Mouse (Mus musculus) MEL (cell line): ENCODE results near the gene Matn4. TPM values are rescaled to one million over a fixed set of nuclear protein-coding genes. Genes with fewer than 3 reads are reported as not detected.

Experiments
- DNase-seq: peaks from one replicate; pipeline ENCODE4 v3.0.0; 2011; ENCODE audit warnings: low read depth, low spot score
- H3K27ac ChIP-seq: 2 replicates; pipeline ENCODE4 v1.5.1; 2012; ENCODE audit warnings: low read depth, mild to moderate bottlenecking, control low read depth, low read length, moderate library complexity; ENCODE audit not compliant: control insufficient read depth
- H3K27me3 ChIP-seq, 2 experiments: fragments of 150-350 bp in 1 of 2; sonication (generic) in 1 of 2; 2 replicates each; pipeline ENCODE4 v1.6.1; 2012; ENCODE audit warnings: low read length in 2 of 2, mild to moderate bottlenecking in 2 of 2, improper control_type of control experiment in 1 of 2, moderate library complexity in 1 of 2; ENCODE audit not compliant: insufficient read depth in 2 of 2, control insufficient read depth in 1 of 2
- H3K36me3 ChIP-seq, 2 experiments: 2 replicates each; pipeline ENCODE4 v1.6.1; 2012 to 2014; ENCODE audit warnings: low read length in 2 of 2, improper control_type of control experiment in 1 of 2, inconsistent platforms in 1 of 2, mild to moderate bottlenecking in 1 of 2; ENCODE audit not compliant: insufficient read depth in 2 of 2, control insufficient read depth in 1 of 2
- H3K4me1 ChIP-seq, 2 experiments: fragments of 150-350 bp in 1 of 2; sonication (generic) in 1 of 2; 2 replicates each; pipeline ENCODE4 v1.6.1; 2012; ENCODE audit warnings: low read length in 2 of 2, improper control_type of control experiment in 1 of 2, mild to moderate bottlenecking in 1 of 2; ENCODE audit not compliant: insufficient read depth in 2 of 2, control insufficient read depth in 1 of 2
- H3K4me3 ChIP-seq, 2 experiments: fragments of 150-350 bp in 1 of 2; sonication (generic) in 1 of 2; 2 replicates each; pipeline ENCODE4 v1.5.1; 2012; ENCODE audit warnings: low read depth in 2 of 2, low read length in 2 of 2, mild to moderate bottlenecking in 2 of 2, moderate library complexity in 2 of 2, control low read depth in 1 of 2, improper control_type of control experiment in 1 of 2; ENCODE audit not compliant: control insufficient read depth in 1 of 2, insufficient read depth in 1 of 2
- H3K79me2 ChIP-seq: 2 replicates; pipeline ENCODE4 v1.6.1; 2012; ENCODE audit warnings: mild to moderate bottlenecking, low read length, moderate library complexity; ENCODE audit not compliant: control insufficient read depth, poor library complexity, insufficient read depth
- H3K9ac ChIP-seq: 2 replicates; pipeline ENCODE4 v1.6.1; 2012; ENCODE audit warnings: low read depth, mild to moderate bottlenecking, control low read depth, low read length, moderate library complexity; ENCODE audit not compliant: control insufficient read depth, poor library complexity, severe bottlenecking
- H3K9me3 ChIP-seq: fragments of 150-350 bp; sonication (generic); replicated peaks from 2 replicates; pipeline ENCODE4 v1.6.1; 2012; ENCODE audit warnings: mild to moderate bottlenecking, low read length, improper control_type of control experiment, moderate library complexity; ENCODE audit not compliant: insufficient read depth
- CHD1 ChIP-seq: IDR thresholded peaks from 2 replicates; pipeline ENCODE4 v1.6.1; 2012; ENCODE audit warnings: low read depth, mild to moderate bottlenecking, inconsistent platforms, low read length, improper control_type of control experiment
- CHD2 ChIP-seq: IDR thresholded peaks from 2 replicates; pipeline ENCODE4 v1.6.1; 2011; ENCODE audit warnings: low read length, improper control_type of control experiment
- CTCF ChIP-seq, 3 experiments: IDR thresholded peaks in 2 of 3; conservative IDR thresholded peaks in 1 of 3; 2 replicates each; pipeline ENCODE4 v1.5.1; 2011 to 2012; ENCODE audit warnings: low read length in 3 of 3, low read depth in 2 of 3, mild to moderate bottlenecking in 2 of 3, improper control_type of control experiment in 1 of 3, inconsistent platforms in 1 of 3, mixed read lengths in 1 of 3, moderate library complexity in 1 of 3; ENCODE audit not compliant: control insufficient read depth in 1 of 3, insufficient read depth in 1 of 3, poor library complexity in 1 of 3, severe bottlenecking in 1 of 3
- E2F4 ChIP-seq: IDR thresholded peaks from 2 replicates; pipeline ENCODE4 v1.6.1; 2011; ENCODE audit warnings: low read depth, low read length, improper control_type of control experiment, borderline replicate concordance
- EP300 ChIP-seq, 2 experiments: IDR thresholded peaks; 2 replicates each; pipeline ENCODE4 v1.6.1; 2011; ENCODE audit warnings: improper control_type of control experiment in 2 of 2, low read length in 2 of 2, low read depth in 1 of 2, mild to moderate bottlenecking in 1 of 2
- KAT2A ChIP-seq: conservative IDR thresholded peaks from 2 replicates; pipeline ENCODE4 v1.6.1; 2012; ENCODE audit warnings: low read depth, low read length, improper control_type of control experiment, inconsistent platforms
- MAFK ChIP-seq: IDR thresholded peaks from 2 replicates; pipeline ENCODE4 v1.6.1; 2011; ENCODE audit warnings: low read depth, mild to moderate bottlenecking, low read length, improper control_type of control experiment, borderline replicate concordance
- MAX ChIP-seq: IDR thresholded peaks from 2 replicates; pipeline ENCODE4 v1.6.1; 2011; ENCODE audit warnings: low read length, improper control_type of control experiment
- MEF2A ChIP-seq: IDR thresholded peaks from 2 replicates; pipeline ENCODE4 v1.6.1; 2014; ENCODE audit warnings: low read depth, mild to moderate bottlenecking, inconsistent platforms, low read length, improper control_type of control experiment; ENCODE audit not compliant: poor library complexity, insufficient replicate concordance, severe bottlenecking; ENCODE audit errors: extremely low read depth
- POLR2A ChIP-seq, 2 experiments: IDR thresholded peaks; 2 replicates each; pipeline ENCODE4 v1.6.1; 2011 to 2012; ENCODE audit warnings: low read length in 2 of 2, mild to moderate bottlenecking in 2 of 2, control low read depth in 1 of 2, improper control_type of control experiment in 1 of 2, low read depth in 1 of 2, moderate library complexity in 1 of 2; ENCODE audit not compliant: control insufficient read depth in 1 of 2, insufficient read depth in 1 of 2, poor library complexity in 1 of 2
- POLR2AphosphoS2 ChIP-seq: IDR thresholded peaks from 2 replicates; pipeline ENCODE4 v1.6.1; 2011; ENCODE audit warnings: low read length, improper control_type of control experiment
- POLR2AphosphoS5 ChIP-seq: IDR thresholded peaks from 2 replicates; pipeline ENCODE4 v1.6.1; 2012; ENCODE audit warnings: low read depth, borderline replicate concordance, mild to moderate bottlenecking, inconsistent platforms, low read length, moderate library complexity, mixed read lengths
- RAD21 ChIP-seq: IDR thresholded peaks from 2 replicates; pipeline ENCODE4 v1.6.1; 2011; ENCODE audit warnings: mild to moderate bottlenecking, low read depth, low read length, improper control_type of control experiment
- RCOR1 ChIP-seq: IDR thresholded peaks from 2 replicates; pipeline ENCODE4 v1.6.1; 2012; ENCODE audit warnings: low read depth, mild to moderate bottlenecking, inconsistent platforms, low read length, improper control_type of control experiment
- TAL1 ChIP-seq: IDR thresholded peaks from 2 replicates; pipeline ENCODE4 v1.6.1; 2012; ENCODE audit warnings: mild to moderate bottlenecking, inconsistent platforms, low read length, moderate library complexity, mixed read lengths
- TCF12 ChIP-seq: IDR thresholded peaks from 2 replicates; pipeline ENCODE4 v1.6.1; 2014; ENCODE audit warnings: low read depth, mild to moderate bottlenecking, inconsistent platforms, low read length, improper control_type of control experiment, moderate library complexity
- USF2 ChIP-seq, 2 experiments: IDR thresholded peaks; 2 replicates each; pipeline ENCODE4 v1.6.1; 2011 to 2012; ENCODE audit warnings: improper control_type of control experiment in 2 of 2, low read length in 2 of 2, borderline replicate concordance in 1 of 2, inconsistent platforms in 1 of 2, low read depth in 1 of 2, mild to moderate bottlenecking in 1 of 2; ENCODE audit not compliant: insufficient read depth in 1 of 2
- ZC3H11A ChIP-seq: IDR thresholded peaks from 2 replicates; pipeline ENCODE4 v1.6.1; 2012; ENCODE audit warnings: low read depth, mild to moderate bottlenecking, inconsistent platforms, low read length, improper control_type of control experiment
- ZKSCAN1 ChIP-seq: IDR thresholded peaks from 2 replicates; pipeline ENCODE4 v1.6.1; 2012; ENCODE audit warnings: low read depth, mild to moderate bottlenecking, inconsistent platforms, low read length, improper control_type of control experiment, moderate library complexity
- ZMIZ1 ChIP-seq: IDR thresholded peaks from 2 replicates; pipeline ENCODE4 v1.6.1; 2012; ENCODE audit warnings: low read depth, mild to moderate bottlenecking, inconsistent platforms, low read length, improper control_type of control experiment, moderate library complexity
- ZNF384 ChIP-seq: IDR thresholded peaks from 2 replicates; pipeline ENCODE4 v1.6.1; 2012; ENCODE audit warnings: low read depth, mild to moderate bottlenecking, inconsistent platforms, low read length, improper control_type of control experiment
- polyA plus RNA-seq, 2 experiments: library from polyadenylated mRNA; stranded (reverse) in 1 of 2; unstranded in 1 of 2; fragments of >175 nt in 1 of 2; fragments of >200 nt in 1 of 2; gene quantifications; 2 replicates each; pipeline versions ENCODE4 v1.2.1 to v1.2.4; 2012; ENCODE audit warnings: low replicate concordance in 2 of 2, low read depth in 1 of 2; ENCODE audit not compliant: insufficient read length in 2 of 2, insufficient read depth in 1 of 2, missing spikeins in 1 of 2
- total RNA-seq: library from RNA; depleted of rRNA; stranded (reverse); fragments of 300-350 nt; gene quantifications from 2 replicates; pipeline ENCODE4 v1.2.3, GENCODE M21; 2012

The Matn4 gene
- total and polyA plus RNA-seq, 3 experiments, result not detected

DNA sequence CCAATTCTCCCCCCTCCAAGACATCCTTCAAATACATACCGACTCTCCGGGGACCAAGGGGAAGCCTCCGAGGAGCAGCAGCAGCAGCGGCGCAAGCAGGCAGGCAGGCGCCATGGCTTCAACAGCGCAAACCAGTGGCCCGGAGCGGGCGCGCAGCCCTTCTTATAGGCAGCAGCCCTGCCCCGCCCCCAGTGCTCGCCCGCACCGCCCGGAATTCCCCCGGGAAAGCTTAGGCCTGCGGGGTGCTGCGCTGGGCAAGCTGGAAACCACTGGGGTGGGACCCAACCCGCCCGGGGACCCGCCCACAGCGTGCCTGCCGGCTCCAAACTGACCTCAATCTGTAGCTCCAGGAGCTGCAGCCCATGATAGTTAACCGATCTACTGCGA is 38.1 kb upstream of the Matn4 start:
- H3K27ac ChIP-seq, result no peak overlapping the region
- H3K9ac ChIP-seq, result no peak overlapping the region
- H3K79me2 ChIP-seq, result no peaks in the 10 kb centered on the region
- H3K36me3 ChIP-seq, result no peaks in the 10 kb centered on the region
- no peak overlapping the region for H3K4me3 ChIP-seq
- no peaks in the 10 kb centered on the region for H3K4me1 ChIP-seq
- no peaks in the 10 kb centered on the region for H3K9me3 ChIP-seq
- no peak for DNase-seq
- no peak for TF ChIP-seq ZKSCAN1
- no peak for TF ChIP-seq POLR2AphosphoS2
- no peak for TF ChIP-seq POLR2AphosphoS5
- no peak for TF ChIP-seq TAL1
- no peak for TF ChIP-seq KAT2A
- H3K27me3 ChIP-seq, result peaks cover 13 to 28% of the 10 kb centered on the region in 2 experiments

- H3K4me3 ChIP-seq, result no peak overlapping the region
- TF ChIP-seq RCOR1, result no peak
- TF ChIP-seq ZMIZ1, result no peak
Measured at GRCm38 (mm10) chr2:164442315-164443050, 37.5 kb upstream of the Matn4 start.

DNA sequence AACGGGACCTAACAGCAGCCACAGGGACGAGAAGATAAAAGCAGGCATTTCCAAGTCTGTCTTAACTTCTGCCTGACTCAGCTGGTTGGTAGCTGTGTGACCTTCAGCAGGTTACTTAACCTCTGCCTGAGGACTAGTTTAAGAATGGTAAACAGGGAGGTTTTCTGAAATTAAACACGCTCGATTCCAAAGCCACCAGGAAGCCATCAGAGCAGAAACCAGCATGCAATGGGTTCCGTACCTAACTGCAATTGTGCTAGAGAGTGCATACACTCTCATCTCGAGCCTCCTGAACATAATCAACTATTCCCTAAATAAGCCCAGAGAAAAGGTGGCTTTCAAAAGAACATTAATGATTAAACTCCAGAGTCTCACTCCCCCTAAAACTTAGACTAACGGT is 36.8 kb upstream of the Matn4 start:
- Histone ChIP-seq H3K4me1 (no peaks in the 10 kb centered on the region), H3K27ac (no peak overlapping the region), H3K9me3 (no peaks in the 10 kb centered on the region), H3K27me3 (peaks cover 11 to 22% of the 10 kb centered on the region in 2 experiments), H3K79me2 (no peaks in the 10 kb centered on the region), H3K36me3 (no peaks in the 10 kb centered on the region), H3K9ac (no peak overlapping the region), H3K4me3 (no peak overlapping the region)
- no peak for TF ChIP-seq MAX
- TF ChIP-seq CHD1, result no peak
- no peak for TF ChIP-seq USF2 (IDR thresholded peaks at IDR 0.05; ENCODE audit: borderline replicate concordance in 1 of 2, insufficient read depth in 1 of 2, low read depth in 1 of 2, low read length in 2 of 2)
- TF ChIP-seq EP300 (IDR thresholded peaks at IDR 0.05; ENCODE audit: low read depth in 1 of 2, low read length in 2 of 2), result no peak
- TF ChIP-seq ZC3H11A, result no peak
- TF ChIP-seq CTCF (IDR thresholded peaks at IDR 0.05 in 2 of 3, conservative IDR thresholded peaks at IDR 0.05 in 1 of 3; ENCODE audit: control insufficient read depth in 1 of 3, insufficient read depth in 1 of 3, low read depth in 2 of 3, low read length in 3 of 3, poor library complexity in 1 of 3, severe bottlenecking in 1 of 3), result no peak
- TF ChIP-seq RAD21, result no peak
- no peak for TF ChIP-seq TCF12
- TF ChIP-seq MAFK, result no peak
- TF ChIP-seq MEF2A, result no peak
- TF ChIP-seq CHD2, result no peak
- no peak for TF ChIP-seq POLR2A (IDR thresholded peaks at IDR 0.05; ENCODE audit: control insufficient read depth in 1 of 2, insufficient read depth in 1 of 2, low read depth in 1 of 2, low read length in 2 of 2, poor library complexity in 1 of 2)
- no peak for TF ChIP-seq E2F4
- TF ChIP-seq ZNF384, result no peak
- TF ChIP-seq ZMIZ1, result no peak
- DNase-seq, result no peak

More at GRCm38 (mm10) chr2:164442315-164443050, 37.5 kb upstream of the Matn4 start:
- no peak for DNase-seq
- Histone ChIP-seq H3K27me3 (peaks cover 11 to 23% of the 10 kb centered on the region in 2 experiments), H3K27ac (no peak overlapping the region), H3K79me2 (no peaks in the 10 kb centered on the region), H3K36me3 (no peaks in the 10 kb centered on the region), H3K9me3 (no peaks in the 10 kb centered on the region), H3K4me1 (no peaks in the 10 kb centered on the region), H3K9ac (no peak overlapping the region)
